Mouse (Mus musculus) liver, embryonic 13.5 days (tissue): ENCODE measurements around the gene Hs3st3b1. TPM values are rescaled to one million over a fixed set of nuclear protein-coding genes. Genes with fewer than 3 reads are reported as not detected.
A peak's percentile ranks its signal among the peaks of the same experiment; 100 is the strongest.

ENCODE experiments used
- ATAC-seq: fragments of 200-750 bp; cut with Nextera tagmentation; 2 replicates; pipeline ENCODE4 v1.8.0; 2017; ENCODE audit warnings: low read depth, mild to moderate bottlenecking, moderate number of reproducible peaks, moderate library complexity
- DNase-seq: peaks from one replicate; pipeline ENCODE4 v3.0.0; 2022
- H3K27ac ChIP-seq: fragments of 300-500 bp; sonication (generic); 2 replicates; pipeline ENCODE4 v1.5.1; 2015; ENCODE audit warnings: moderate library complexity, mild to moderate bottlenecking, inconsistent platforms
- H3K27me3 ChIP-seq: fragments of 300-500 bp; sonication (generic); 2 replicates; pipeline ENCODE4 v1.6.1; 2015; ENCODE audit warnings: mild to moderate bottlenecking, inconsistent platforms
- H3K36me3 ChIP-seq: fragments of 300-500 bp; sonication (generic); 2 replicates; pipeline ENCODE4 v1.6.1; 2015; ENCODE audit warnings: mild to moderate bottlenecking, inconsistent platforms
- H3K4me1 ChIP-seq: fragments of 300-500 bp; sonication (generic); replicated peaks from 2 replicates; pipeline ENCODE4 v1.6.1; 2015; ENCODE audit warnings: inconsistent platforms
- H3K4me2 ChIP-seq: fragments of 300-500 bp; sonication (generic); 2 replicates; pipeline ENCODE4 v1.6.1; 2015; ENCODE audit warnings: inconsistent platforms, mild to moderate bottlenecking, moderate library complexity
- H3K4me3 ChIP-seq: fragments of 300-500 bp; sonication (generic); replicated peaks from 2 replicates; pipeline ENCODE4 v1.5.1; 2015; ENCODE audit warnings: mild to moderate bottlenecking, inconsistent platforms
- H3K9ac ChIP-seq: fragments of 300-500 bp; sonication (generic); 2 replicates; pipeline ENCODE4 v1.6.1; 2015; ENCODE audit warnings: mild to moderate bottlenecking, inconsistent platforms
- H3K9me3 ChIP-seq: fragments of 300-500 bp; sonication (generic); replicated peaks from 2 replicates; pipeline ENCODE4 v1.6.1; 2016; ENCODE audit warnings: inconsistent platforms
- WGBS: fragments of 180-500 bp; shearing (Covaris S2); methylation state at CpG from one replicate; pipeline ENCODE4 v1.1.7; 2015; ENCODE audit not compliant: insufficient replicate concordance; 5-methylcytosine and 5-hydroxymethylcytosine counted together
- polyA plus RNA-seq: library from polyadenylated mRNA; unstranded; fragments of >200 nt; fragmentation: Nextera tagmentation; extraction: Ambion mirVana; gene quantifications from 2 replicates; pipeline ENCODE4 v1.2.1, GENCODE M21; 2015

The Hs3st3b1 gene
- polyA plus RNA-seq, 1 experiment from 2014 or later, result 12.6 TPM

DNA sequence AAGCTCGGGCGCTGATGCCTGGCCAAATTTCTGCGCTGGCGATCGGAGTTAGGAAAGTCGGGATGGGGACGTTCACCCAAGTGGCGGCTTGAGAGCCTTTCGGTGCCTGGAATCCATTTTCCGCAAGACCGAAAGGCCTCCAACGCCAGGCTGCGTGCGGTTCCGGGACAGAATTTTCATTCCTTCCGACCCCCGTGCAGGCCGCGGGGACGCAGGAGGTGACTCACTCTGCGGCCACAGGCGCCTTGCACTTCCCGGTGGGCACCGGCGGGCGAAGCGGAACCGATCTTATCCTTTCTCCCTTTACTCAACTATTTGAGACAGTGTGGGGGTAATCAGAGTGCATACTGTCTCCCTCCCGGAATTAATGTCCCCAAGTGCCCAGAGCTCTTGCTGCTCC, 1.3 kb upstream of the Hs3st3b1 start:
- Histone ChIP-seq H3K4me3 (peak overlapping the region; percentile 39), H3K36me3 (no peaks in the 10 kb centered on the region), H3K27ac (no peak overlapping the region; the same call in 1 of the 2 replicates), H3K4me1 (peaks cover 39% of the 10 kb centered on the region), H3K9me3 (no peaks in the 10 kb centered on the region), H3K9ac (peak overlapping the region; percentile 43; the same call in 1 of the 2 replicates), H3K27me3 (peaks cover 90% of the 10 kb centered on the region), H3K4me2 (peak overlapping the region; percentile 60)
- no peak for ATAC-seq
- no peak for DNase-seq
- 2% methylated on average over 26 of the region's 29 CpGs for WGBS

DNA sequence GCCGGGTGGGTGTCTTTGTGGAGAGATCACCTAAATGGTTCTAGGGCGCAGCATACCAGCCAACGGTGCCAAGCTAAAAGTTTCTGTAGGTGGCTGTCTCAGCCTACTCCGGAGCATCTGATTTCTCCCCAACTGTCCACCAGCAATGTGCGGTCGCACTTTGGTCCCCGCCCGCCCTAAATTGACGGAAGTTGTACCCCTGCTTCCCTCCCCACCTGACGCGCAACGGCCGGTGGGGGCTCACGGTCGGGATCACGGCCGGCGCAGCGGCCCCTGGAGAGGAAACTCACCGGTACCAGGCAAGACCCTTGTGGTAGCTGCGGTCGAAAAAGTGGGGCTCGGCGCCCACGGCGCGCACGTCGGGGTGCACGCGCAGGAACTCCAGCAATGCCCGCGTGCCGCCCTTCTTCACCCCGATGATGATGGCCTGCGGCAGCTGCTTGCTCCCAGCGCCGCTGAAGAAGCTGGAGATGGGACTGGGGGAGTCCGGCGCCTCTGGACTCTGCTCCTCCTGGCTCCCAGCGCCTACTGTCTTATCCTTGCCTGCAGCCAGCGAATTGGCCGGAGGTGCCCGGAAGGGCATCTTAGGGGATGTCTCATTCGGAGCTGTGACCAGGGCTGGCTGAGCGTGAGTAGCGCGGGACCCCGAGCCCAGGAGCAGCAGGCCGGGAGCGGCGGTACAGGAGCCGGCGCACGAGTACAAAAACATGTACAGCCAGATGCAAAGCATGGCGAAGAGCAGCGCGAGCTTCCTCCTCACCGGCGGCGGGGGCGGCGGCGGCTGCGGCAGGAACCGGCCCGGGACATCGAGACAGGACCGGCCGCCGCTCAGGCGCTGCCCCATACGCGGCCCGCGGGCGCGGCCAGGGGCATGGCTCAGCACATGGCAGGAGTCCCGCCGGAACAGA, 792 bp downstream of the Hs3st3b1 start:
- peak overlapping the region; percentile 65 for H3K27ac ChIP-seq
- under 1% methylated on average over 78 of the region's 80 CpGs for WGBS
- no peaks in the 10 kb centered on the region for H3K36me3 ChIP-seq
- H3K27me3 ChIP-seq, result peaks cover 97% of the 10 kb centered on the region
- H3K9ac ChIP-seq, result peak overlapping the region; percentile 73
- ATAC-seq, result no peak
- H3K9me3 ChIP-seq, result no peaks in the 10 kb centered on the region
- H3K4me2 ChIP-seq, result peak overlapping the region; percentile 60
- DNase-seq, result no peak
- H3K4me3 ChIP-seq, result peak overlapping the region; percentile 64
- peaks cover 44% of the 10 kb centered on the region for H3K4me1 ChIP-seq

DNA sequence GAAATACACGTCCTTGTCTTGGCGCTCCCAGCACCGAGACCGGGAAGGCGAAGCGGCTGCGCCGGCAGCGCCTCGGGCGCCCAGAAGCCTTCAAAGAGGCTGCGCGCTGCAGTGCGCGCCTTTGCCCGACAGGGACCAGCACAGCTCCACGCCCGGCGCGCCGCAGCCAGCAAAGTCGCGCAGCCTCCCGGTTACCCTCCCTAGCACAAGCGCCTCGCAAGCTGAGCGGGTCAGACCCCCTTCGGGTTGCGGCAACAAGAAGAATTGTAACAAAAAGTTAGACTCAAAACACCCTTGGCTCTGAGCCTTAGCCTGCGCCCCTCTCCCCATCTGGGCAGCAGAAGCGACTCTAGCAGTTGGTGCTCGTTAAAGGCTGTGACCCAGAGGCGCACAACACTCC, 1.6 kb downstream of the Hs3st3b1 start:
- peaks cover 93% of the 10 kb centered on the region for H3K27me3 ChIP-seq
- under 1% methylated on average over 33 of the region's 33 CpGs for WGBS

DNA sequence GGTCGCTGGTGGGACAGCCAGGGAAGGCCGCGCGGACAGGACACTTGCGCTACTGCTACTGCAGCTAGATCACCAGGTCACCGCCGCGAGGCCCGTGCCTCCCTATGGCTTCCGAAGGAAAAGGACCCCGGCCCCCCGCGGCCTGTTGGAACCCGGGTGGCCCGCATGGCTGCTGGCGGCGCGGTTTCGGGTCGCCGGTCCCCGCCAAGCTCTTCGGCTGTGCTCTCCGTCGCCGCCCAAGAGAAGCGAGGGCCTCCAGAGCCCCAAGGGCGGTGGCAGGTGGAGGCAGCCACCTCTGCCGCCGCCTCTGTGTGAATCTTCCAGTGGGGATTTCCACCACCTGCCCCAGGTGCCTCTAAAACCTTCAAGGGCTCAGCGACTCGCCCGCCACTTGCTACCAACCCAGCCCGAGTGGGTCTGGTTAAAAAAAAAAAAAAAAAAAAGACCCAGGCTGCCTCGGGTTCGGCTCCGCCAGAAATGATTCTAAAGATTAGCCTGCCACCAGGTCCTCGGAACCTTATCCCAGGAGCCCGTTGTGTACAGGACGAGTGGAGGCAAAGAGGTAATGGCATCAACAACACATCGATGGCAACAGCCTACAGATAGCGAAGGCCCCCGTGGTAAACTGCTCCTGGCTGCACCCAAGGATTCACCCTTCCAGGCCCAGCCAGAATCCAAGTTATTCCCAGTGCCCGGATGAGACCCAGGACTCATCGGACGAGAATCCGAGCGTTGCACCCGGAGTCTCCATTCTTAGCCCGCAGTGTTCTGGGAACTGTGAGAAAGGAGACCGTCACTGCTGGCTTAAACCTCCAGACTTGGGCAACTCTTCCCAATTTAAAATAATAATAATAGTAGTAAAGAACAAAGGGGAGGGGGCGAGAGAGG, 2.6 kb downstream of the Hs3st3b1 start:
- Histone ChIP-seq H3K4me1 (peaks cover 34% of the 10 kb centered on the region), H3K27me3 (peaks cover 88% of the 10 kb centered on the region)
- ATAC-seq, result no peak

More for the DNA sequence above, 1.6 kb downstream of the Hs3st3b1 start:
- peak overlapping the region; percentile 60 for H3K4me2 ChIP-seq
- H3K27ac ChIP-seq, result peak overlapping the region; percentile 58; the same call in 1 of the 2 replicates
- H3K4me1 ChIP-seq, result peaks cover 42% of the 10 kb centered on the region
- no peaks in the 10 kb centered on the region for H3K36me3 ChIP-seq
- no peaks in the 10 kb centered on the region for H3K9me3 ChIP-seq
- DNase-seq (peak; percentile 21), ATAC-seq (no peak)
- H3K4me3 ChIP-seq, result peak overlapping the region; percentile 64
- H3K9ac ChIP-seq, result peak overlapping the region; percentile 73

DNA sequence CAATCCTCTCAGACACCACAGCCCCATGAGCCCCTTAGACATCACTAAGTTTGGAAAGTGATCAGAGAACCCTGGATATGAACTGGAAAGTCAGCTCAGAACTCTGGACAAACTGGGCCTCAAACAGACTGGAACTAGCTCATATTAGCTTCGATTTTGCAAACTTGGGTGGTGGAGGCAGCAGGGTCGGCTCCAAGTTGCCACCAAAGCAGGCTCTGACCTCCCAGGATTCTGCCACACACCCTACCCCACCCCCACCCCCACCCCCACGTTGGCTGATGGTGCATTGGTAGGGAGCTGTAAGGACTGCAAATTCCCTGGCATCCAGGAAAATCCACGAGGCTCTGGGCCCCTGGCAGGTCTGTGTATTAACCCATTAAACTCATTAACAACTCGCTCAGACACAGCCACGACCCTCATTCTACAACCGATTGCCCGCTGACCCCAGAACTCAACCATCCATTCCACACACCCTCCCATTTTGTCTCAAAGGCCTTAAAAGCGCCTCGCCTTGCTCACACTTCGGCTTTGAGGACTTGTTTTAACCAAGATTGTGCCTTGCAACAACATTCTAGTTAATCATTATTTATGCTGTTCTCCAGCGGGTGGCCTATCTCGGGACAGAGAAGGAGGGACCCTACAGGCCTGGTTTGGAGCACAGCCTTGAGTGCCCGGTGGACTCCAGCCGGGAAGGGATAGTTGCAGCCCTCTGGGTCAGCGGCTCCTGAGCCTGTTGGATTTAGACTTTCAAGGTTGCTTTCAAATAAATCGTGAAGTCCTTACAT, 3.6 kb downstream of the Hs3st3b1 start:
- WGBS, result 24% methylated on average over 17 of the region's 17 CpGs
- peak overlapping the region; percentile 73 for H3K9ac ChIP-seq
- peaks cover 36% of the 10 kb centered on the region for H3K4me1 ChIP-seq
- H3K9me3 ChIP-seq, result no peaks in the 10 kb centered on the region
- peak overlapping the region; percentile 60 for H3K4me2 ChIP-seq
- peaks cover 78% of the 10 kb centered on the region for H3K27me3 ChIP-seq
- peak overlapping the region; percentile 64 for H3K4me3 ChIP-seq
- no peak for DNase-seq
- H3K27ac ChIP-seq, result peak overlapping the region; percentile 74
- no peaks in the 10 kb centered on the region for H3K36me3 ChIP-seq
- 0 out of 2 replicates have a peak, but pooled peaks have one; percentile 18 for ATAC-seq

More for the DNA sequence above, 2.6 kb downstream of the Hs3st3b1 start:
- 4% methylated on average over 52 of the region's 52 CpGs for WGBS
- H3K27ac ChIP-seq, result peak overlapping the region; percentile 74
- H3K9me3 ChIP-seq, result no peaks in the 10 kb centered on the region
- H3K4me3 ChIP-seq, result peak overlapping the region; percentile 64
- H3K36me3 ChIP-seq, result no peaks in the 10 kb centered on the region
- peak overlapping the region; percentile 60 for H3K4me2 ChIP-seq
- H3K9ac ChIP-seq, result peak overlapping the region; percentile 73
- DNase-seq, result no peak

DNA sequence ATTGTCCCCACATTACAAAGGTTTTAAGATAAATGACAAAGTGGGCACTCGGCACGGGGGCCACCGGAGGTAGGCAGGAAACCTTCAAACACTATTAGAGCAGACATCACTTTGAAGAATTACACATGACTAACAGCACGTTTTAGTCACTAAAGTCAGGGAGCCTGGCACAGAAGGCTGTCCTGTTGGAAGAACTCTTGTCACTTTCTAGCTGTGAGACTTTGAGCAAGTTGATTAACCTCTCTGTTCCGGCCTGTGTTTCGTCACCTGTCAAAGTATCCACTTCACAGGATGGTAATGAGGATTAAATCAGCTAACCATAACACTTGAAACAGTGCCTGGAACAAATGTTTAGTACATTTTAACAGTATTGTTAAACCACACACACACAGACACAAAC, 4.5 kb downstream of the Hs3st3b1 start:
- Histone ChIP-seq H3K4me3 (peak overlapping the region; percentile 15), H3K27ac (peak overlapping the region; percentile 60), H3K9ac (peak overlapping the region; percentile 31; the same call in 1 of the 2 replicates), H3K27me3 (peaks cover 69% of the 10 kb centered on the region), H3K9me3 (no peaks in the 10 kb centered on the region), H3K4me2 (peak overlapping the region; percentile 60), H3K4me1 (peaks cover 31% of the 10 kb centered on the region), H3K36me3 (no peaks in the 10 kb centered on the region)
- DNase-seq (no peak), ATAC-seq (no peak)
- WGBS, result 26% methylated on average over 6 of the region's 6 CpGs

DNA sequence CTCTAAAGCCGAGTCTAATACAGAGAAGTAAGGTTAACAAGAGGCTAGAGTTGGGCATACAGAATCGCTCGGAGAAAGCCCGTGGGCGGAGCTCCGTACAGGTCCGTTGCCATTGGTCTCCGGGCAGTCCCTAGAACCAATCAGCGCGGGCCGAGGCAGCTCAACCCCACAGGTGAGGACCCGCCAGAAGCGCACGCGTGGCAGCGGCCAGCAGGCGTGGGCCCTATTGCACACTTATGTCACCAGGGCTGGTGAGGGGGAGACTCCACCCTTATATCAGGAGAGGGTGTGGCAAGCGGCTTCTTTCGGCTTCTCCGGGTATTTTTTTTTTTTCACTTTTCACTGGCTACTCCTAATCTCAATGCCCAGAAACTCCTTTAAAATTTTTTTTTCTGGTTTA, 7.7 kb downstream of the Hs3st3b1 start:
- peaks cover 45% of the 10 kb centered on the region for H3K4me1 ChIP-seq
- 0 out of 2 replicates have a peak overlapping the region, but pooled peaks have one; percentile 40 for H3K9ac ChIP-seq
- no peaks in the 10 kb centered on the region for H3K36me3 ChIP-seq
- peak overlapping the region; percentile 55 for H3K4me2 ChIP-seq
- no peaks in the 10 kb centered on the region for H3K9me3 ChIP-seq
- 2% methylated on average over 20 of the region's 20 CpGs for WGBS
- DNase-seq (peak; percentile 53), ATAC-seq (peak; percentile 81)
- no peak overlapping the region for H3K27ac ChIP-seq
- peak overlapping the region; percentile 34 for H3K4me3 ChIP-seq
- peaks cover 37% of the 10 kb centered on the region for H3K27me3 ChIP-seq

DNA sequence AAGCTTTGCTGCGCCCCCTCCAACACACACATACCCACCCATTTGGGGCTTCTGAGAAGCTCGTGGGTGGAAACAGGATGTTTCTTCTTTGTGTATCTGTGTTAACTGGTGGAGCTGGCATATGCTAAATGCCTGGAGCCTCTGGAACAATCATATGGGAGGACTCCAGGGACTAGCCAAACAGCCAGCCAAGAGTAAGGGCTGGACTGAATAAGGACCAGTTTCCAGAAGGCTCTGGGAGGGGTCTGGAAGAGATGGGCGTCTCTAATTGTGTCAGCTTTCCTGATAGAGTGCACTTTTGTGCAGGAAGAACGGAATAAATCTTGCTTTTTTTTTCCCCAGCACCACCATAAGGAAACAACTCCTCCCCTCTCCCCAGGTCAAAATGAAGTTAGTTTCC, 8.2 kb downstream of the Hs3st3b1 start:
- peaks cover 33% of the 10 kb centered on the region for H3K27me3 ChIP-seq
- H3K4me1 ChIP-seq, result peaks cover 45% of the 10 kb centered on the region
- H3K9me3 ChIP-seq, result no peaks in the 10 kb centered on the region
- no peaks in the 10 kb centered on the region for H3K36me3 ChIP-seq
- DNase-seq (no peak), ATAC-seq (no peak)
- WGBS, result 33% methylated on average over 4 of the region's 4 CpGs
- peak overlapping the region; percentile 55 for H3K4me2 ChIP-seq
- H3K9ac ChIP-seq, result no peak overlapping the region
- peak overlapping the region; percentile 34; the same call in 1 of the 2 replicates for H3K4me3 ChIP-seq
- H3K27ac ChIP-seq, result no peak overlapping the region

DNA sequence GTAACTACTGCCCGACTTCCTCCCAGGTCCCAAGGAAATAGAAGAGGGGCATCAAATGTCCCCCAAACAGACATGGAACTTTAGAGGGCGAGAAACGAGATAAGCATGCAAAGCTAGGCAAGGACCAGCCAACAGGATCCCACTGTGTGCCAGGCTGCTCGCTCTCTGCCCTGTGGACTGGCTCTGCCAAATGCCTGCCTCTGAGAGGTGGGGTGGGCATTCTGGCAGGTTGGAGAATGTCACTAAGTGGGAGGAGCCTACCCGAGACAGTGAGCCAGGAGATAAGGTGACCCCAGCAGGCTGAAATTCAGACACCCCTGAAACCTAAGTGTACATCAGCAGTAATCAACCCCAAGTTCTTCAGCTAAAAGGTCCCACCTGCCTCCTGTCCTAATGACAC, 11.1 kb downstream of the Hs3st3b1 start:
- Histone ChIP-seq H3K27ac (no peak overlapping the region), H3K27me3 (peaks cover 9% of the 10 kb centered on the region), H3K4me2 (no peak overlapping the region), H3K9me3 (no peaks in the 10 kb centered on the region), H3K36me3 (no peaks in the 10 kb centered on the region), H3K4me1 (peaks cover 64% of the 10 kb centered on the region), H3K4me3 (no peak overlapping the region), H3K9ac (no peak overlapping the region)
- 42% methylated on average over 5 of the region's 5 CpGs for WGBS
- DNase-seq (no peak), ATAC-seq (no peak)

DNA sequence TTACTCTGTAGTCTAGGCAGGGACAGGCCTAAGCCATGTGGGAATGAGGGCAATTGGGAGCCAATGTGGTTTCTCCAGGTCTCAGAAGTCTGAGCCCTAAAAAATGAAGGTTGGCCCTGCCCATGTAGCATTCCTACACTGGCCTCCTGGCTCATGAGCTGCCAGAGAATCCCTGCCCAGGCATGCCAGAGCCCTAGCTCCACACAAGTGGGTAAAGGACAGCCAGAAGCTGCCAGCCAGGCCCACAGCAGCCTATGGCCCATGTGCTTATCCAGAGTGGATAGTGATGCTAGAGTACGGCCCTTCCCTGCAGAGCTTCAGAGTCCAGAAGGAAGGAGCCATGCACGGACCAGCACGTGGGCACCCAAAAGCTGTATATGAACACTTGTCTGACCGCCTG, 12.1 kb downstream of the Hs3st3b1 start:
- Histone ChIP-seq H3K36me3 (no peaks in the 10 kb centered on the region), H3K4me2 (no peak overlapping the region), H3K27me3 (peaks cover under 1% of the 10 kb centered on the region; the same call in 1 of the 2 replicates), H3K27ac (no peak overlapping the region), H3K9ac (no peak overlapping the region), H3K9me3 (no peaks in the 10 kb centered on the region), H3K4me1 (peaks cover 71% of the 10 kb centered on the region), H3K4me3 (no peak overlapping the region)
- WGBS, result 73% methylated on average over 4 of the region's 4 CpGs
- ATAC-seq (no peak), DNase-seq (no peak)
